Mouse (Mus musculus) T-helper 17 cell (primary cell): ENCODE results near the gene Nod2.

ENCODE experiments used
- in situ Hi-C, 2 experiments: fragments of 300-600 bp; cut with MboI, MseI; formaldehyde crosslinking; loops; 1 replicate in 1 of 2; 2 replicates in 1 of 2; pipeline ENCODE4 v1.15.1; 2025; ENCODE audit warnings: high pct_unique_total_duplicates in 2 of 2

Gene Nod2

GRCm38 (mm10) chr8:88646837-88647778 is at the start of gene Nod2:
TSS of gene Nod2 (plus strand) at chr8:88647315.
- in situ Hi-C loops = loop anchor here in 1 of 2 experiments (25.0 kb wide), 1 partner anchor 1785 kb away; no protein-coding TSS in a partner anchor

- in situ Hi-C loops = no loop called here
Measured at GRCm38 (mm10) chr8:88598578-88598977, 48.5 kb upstream of the Nod2 start.

GRCm38 (mm10) chr8:88599491-88599890 is 47.6 kb upstream of the Nod2 start:
- in situ Hi-C loops = no loop called here

GRCm38 (mm10) chr8:88603446-88603989 is 43.6 kb upstream of the Nod2 start:
- in situ Hi-C loops = no loop called here

GRCm38 (mm10) chr8:88604065-88605038 is 42.8 kb upstream of the Nod2 start:
- in situ Hi-C loops = no loop called here

- in situ Hi-C loops = no loop called here
Measured at GRCm38 (mm10) chr8:88605361-88606040, 41.6 kb upstream of the Nod2 start.

- in situ Hi-C loops = no loop called here
Measured at GRCm38 (mm10) chr8:88609036-88609435, 38.1 kb upstream of the Nod2 start.

- in situ Hi-C loops = no loop called here
Measured at GRCm38 (mm10) chr8:88610271-88610670, 36.8 kb upstream of the Nod2 start.

GRCm38 (mm10) chr8:88614981-88615380 is 32.1 kb upstream of the Nod2 start:
- in situ Hi-C loops = no loop called here

GRCm38 (mm10) chr8:88618612-88619011 is 28.5 kb upstream of the Nod2 start:
- in situ Hi-C loops = no loop called here

GRCm38 (mm10) chr8:88619513-88619912 is 27.6 kb upstream of the Nod2 start:
- in situ Hi-C loops = no loop called here

- in situ Hi-C loops = loop anchor here in 1 of 2 experiments (5.0 to 10.0 kb wide), 3 partner anchors 99 to 354 kb away; partner anchors contain the start of genes Brd7 and Nkd1
Measured at GRCm38 (mm10) chr8:88620931-88621330, 26.2 kb upstream of the Nod2 start.

- in situ Hi-C loops = loop anchor here in 1 of 2 experiments (5.0 to 10.0 kb wide), 3 partner anchors 99 to 354 kb away; partner anchors contain the start of genes Brd7 and Nkd1
Measured at GRCm38 (mm10) chr8:88621408-88621807, 25.7 kb upstream of the Nod2 start.

GRCm38 (mm10) chr8:88623351-88623750 is 23.8 kb upstream of the Nod2 start:
- in situ Hi-C loops = loop anchor here in 1 of 2 experiments (5.0 to 10.0 kb wide), 3 partner anchors 101 to 356 kb away; partner anchors contain the start of genes Brd7 and Nkd1

GRCm38 (mm10) chr8:88624276-88624675 is 22.8 kb upstream of the Nod2 start:
- in situ Hi-C loops = loop anchor here in 1 of 2 experiments (5.0 to 10.0 kb wide), 3 partner anchors 102 to 357 kb away; partner anchors contain the start of genes Brd7 and Nkd1

- in situ Hi-C loops = loop anchor here (10.0 to 25.0 kb wide), 2 partner anchors 262 to 1764 kb away; partner anchors contain the start of gene Brd7 (in 1 of the 2)
Measured at GRCm38 (mm10) chr8:88626433-88626832, 20.7 kb upstream of the Nod2 start.

- in situ Hi-C loops = loop anchor here (10.0 to 25.0 kb wide), 2 partner anchors 262 to 1765 kb away; partner anchors contain the start of gene Brd7 (in 1 of the 2)
Measured at GRCm38 (mm10) chr8:88626940-88627264, 20.2 kb upstream of the Nod2 start.

GRCm38 (mm10) chr8:88627265-88627991 is 19.7 kb upstream of the Nod2 start:
- in situ Hi-C loops = loop anchor here (10.0 to 25.0 kb wide), 2 partner anchors 263 to 1765 kb away; partner anchors contain the start of gene Brd7 (in 1 of the 2)

- in situ Hi-C loops = loop anchor here (10.0 to 25.0 kb wide), 2 partner anchors 263 to 1766 kb away; partner anchors contain the start of gene Brd7 (in 1 of the 2)
Measured at GRCm38 (mm10) chr8:88628001-88628774, 18.9 kb upstream of the Nod2 start.
